Mouse (Mus musculus) midbrain, embryonic 12.5 days (tissue): ENCODE results near the gene Pla2g7. TPM values are rescaled to one million over a fixed set of nuclear protein-coding genes. Genes with fewer than 3 reads are reported as not detected.
"Not testable (repeated sequence)": the region's sequence is repeated elsewhere in the genome, so short reads cannot be mapped to it uniquely, and the experiment has no call there.

Experiments used
- ATAC-seq: fragments of 200-750 bp; cut with Nextera tagmentation; 2 replicates; pipeline ENCODE4 v1.8.0; 2017; ENCODE audit warnings: low read depth, moderate TSS enrichment, moderate library complexity; ENCODE audit not compliant: low FRiP score
- H3K27ac ChIP-seq: fragments of 300-500 bp; sonication (generic); replicated peaks from 2 replicates; pipeline ENCODE4 v1.5.1; 2016; ENCODE audit warnings: mild to moderate bottlenecking
- H3K27me3 ChIP-seq: fragments of 300-500 bp; sonication (generic); 2 replicates; pipeline ENCODE4 v1.6.1; 2016; ENCODE audit warnings: mild to moderate bottlenecking
- H3K36me3 ChIP-seq: fragments of 300-500 bp; sonication (generic); 2 replicates; pipeline ENCODE4 v1.6.1; 2016
- H3K4me1 ChIP-seq: fragments of 300-500 bp; sonication (generic); 2 replicates; pipeline ENCODE4 v1.6.1; 2016
- H3K4me2 ChIP-seq: fragments of 300-500 bp; sonication (generic); replicated peaks from 2 replicates; pipeline ENCODE4 v1.6.1; 2016; ENCODE audit warnings: mild to moderate bottlenecking, moderate library complexity
- H3K4me3 ChIP-seq: fragments of 300-500 bp; sonication (generic); 2 replicates; pipeline ENCODE4 v1.5.1; 2016; ENCODE audit warnings: mild to moderate bottlenecking
- H3K9ac ChIP-seq: fragments of 300-500 bp; sonication (generic); replicated peaks from 2 replicates; pipeline ENCODE4 v1.6.1; 2016; ENCODE audit warnings: mild to moderate bottlenecking, moderate library complexity
- H3K9me3 ChIP-seq: fragments of 300-500 bp; sonication (generic); 2 replicates; pipeline ENCODE4 v1.6.1; 2016; ENCODE audit warnings: mild to moderate bottlenecking
- WGBS: fragments of 180-500 bp; shearing (Covaris S2); methylation state at CpG from one replicate; pipeline ENCODE4 v1.1.7; 2016; 5-methylcytosine and 5-hydroxymethylcytosine counted together
- polyA plus RNA-seq: library from polyadenylated mRNA; unstranded; fragments of >200 nt; fragmentation: Nextera tagmentation; extraction: Ambion mirVana; gene quantifications from 2 replicates; pipeline ENCODE4 v1.2.1, GENCODE M21; 2016

The Pla2g7 gene
- 4.9 and 7.3 TPM in 2 replicates for polyA plus RNA-seq

- no peaks in the 10 kb centered on the region for H3K36me3 ChIP-seq
- ATAC-seq, result peak; percentile 84
- H3K4me3 ChIP-seq, result peak within 1 kb of the TSS; percentile 45
- 0 out of 2 replicates have a peak, but pooled peaks cover 6% of the 10 kb centered on the region for H3K4me1 ChIP-seq
- no peaks in the 10 kb centered on the region for H3K9me3 ChIP-seq
- peak within 1 kb of the TSS; percentile 82 for H3K4me2 ChIP-seq
- H3K27ac ChIP-seq, result no peak within 1 kb of the TSS
- H3K27me3 ChIP-seq, result peaks cover 4% of the 10 kb centered on the region; the same call in 1 of the 2 replicates
- H3K9ac ChIP-seq, result peak within 1 kb of the TSS; percentile 62
- WGBS, result under 1% methylated on average over 34 of the region's 34 CpGs
These were observed at the start of gene Pla2g7 for GRCm38 (mm10) chr17:43567992-43568888. Pla2g7 (plus strand) TSS chr17:43568098.

- no peaks in the 10 kb centered on the region for H3K4me1 ChIP-seq
- ATAC-seq, result peak; percentile 74
- no peak overlapping the region for H3K9ac ChIP-seq
- no peak overlapping the region for H3K27ac ChIP-seq
- H3K27me3 ChIP-seq, result no peaks in the 10 kb centered on the region
- no peaks in the 10 kb centered on the region for H3K36me3 ChIP-seq
- no peak overlapping the region for H3K4me2 ChIP-seq
- no peak overlapping the region for H3K4me3 ChIP-seq
- WGBS, result 31% methylated on average over 18 of the region's 18 CpGs
- peaks cover 6% of the 10 kb centered on the region; the same call in 1 of the 2 replicates for H3K9me3 ChIP-seq
These were observed 49.1 kb upstream of the Pla2g7 start for GRCm38 (mm10) chr17:43518644-43519409.

GRCm38 (mm10) chr17:43520166-43520565 lies 47.7 kb upstream of the Pla2g7 start:
- Histone ChIP-seq H3K27me3 (no peaks in the 10 kb centered on the region), H3K36me3 (no peaks in the 10 kb centered on the region), H3K9me3 (peaks cover under 1% of the 10 kb centered on the region; the same call in 1 of the 2 replicates), H3K27ac (no peak overlapping the region), H3K4me2 (no peak overlapping the region), H3K4me3 (no peak overlapping the region), H3K9ac (no peak overlapping the region), H3K4me1 (no peaks in the 10 kb centered on the region)
- no peak for ATAC-seq
- WGBS, result 83% methylated on average over 3 of the region's 3 CpGs

- Histone ChIP-seq H3K27ac (no peak overlapping the region), H3K27me3 (no peaks in the 10 kb centered on the region), H3K9me3 (no peaks in the 10 kb centered on the region), H3K4me1 (peaks cover 9% of the 10 kb centered on the region), H3K36me3 (no peaks in the 10 kb centered on the region), H3K9ac (no peak overlapping the region), H3K4me2 (no peak overlapping the region), H3K4me3 (no peak overlapping the region)
- no peak for ATAC-seq
- 88% methylated on average over 2 of the region's 2 CpGs for WGBS
These were observed 37.4 kb upstream of the Pla2g7 start for GRCm38 (mm10) chr17:43530507-43530906.

GRCm38 (mm10) chr17:43531192-43531591 lies 36.7 kb upstream of the Pla2g7 start:
- no peak for ATAC-seq
- Histone ChIP-seq H3K4me3 (no peak overlapping the region), H3K36me3 (no peaks in the 10 kb centered on the region), H3K4me1 (peaks cover 9% of the 10 kb centered on the region), H3K4me2 (no peak overlapping the region), H3K27ac (no peak overlapping the region), H3K27me3 (no peaks in the 10 kb centered on the region; the same call in 1 of the 2 replicates), H3K9ac (no peak overlapping the region), H3K9me3 (no peaks in the 10 kb centered on the region)
- 94% methylated on average over 4 of the region's 4 CpGs for WGBS

- Histone ChIP-seq H3K36me3 (no peaks in the 10 kb centered on the region), H3K9ac (no peak overlapping the region), H3K4me2 (peak overlapping the region; percentile 47), H3K4me3 (peak overlapping the region; percentile 23), H3K4me1 (peaks cover 9% of the 10 kb centered on the region), H3K27me3 (no peaks in the 10 kb centered on the region; the same call in 1 of the 2 replicates), H3K27ac (no peak overlapping the region), H3K9me3 (no peaks in the 10 kb centered on the region)
- ATAC-seq, result peak; percentile 88
- 8% methylated on average over 23 of the region's 23 CpGs for WGBS
These were observed 33.3 kb upstream of the Pla2g7 start for GRCm38 (mm10) chr17:43534362-43535222.

- H3K27ac ChIP-seq, H3K4me3 ChIP-seq, H3K4me1 ChIP-seq, H3K9me3 ChIP-seq, H3K27me3 ChIP-seq, H3K36me3 ChIP-seq, H3K9ac ChIP-seq, H3K4me2 ChIP-seq, ATAC-seq: not testable (repeated sequence)
- 91% methylated on average over 6 of the region's 6 CpGs for WGBS
These were observed 31.1 kb upstream of the Pla2g7 start for GRCm38 (mm10) chr17:43536841-43537240.

- Histone ChIP-seq H3K36me3 (no peaks in the 10 kb centered on the region), H3K27ac (no peak overlapping the region), H3K4me1 (peaks cover 9% of the 10 kb centered on the region), H3K27me3 (no peaks in the 10 kb centered on the region; the same call in 1 of the 2 replicates), H3K9ac (no peak overlapping the region), H3K9me3 (no peaks in the 10 kb centered on the region), H3K4me3 (no peak overlapping the region), H3K4me2 (no peak overlapping the region)
- WGBS, result 88% methylated on average over 3 of the region's 3 CpGs
- ATAC-seq, result no peak
These were observed 29.1 kb upstream of the Pla2g7 start for GRCm38 (mm10) chr17:43538767-43539166.

- no peak within 1 kb of the TSS for H3K27ac ChIP-seq
- 86% methylated on average over 1 of the region's 1 CpGs for WGBS
- no peak for ATAC-seq
These were observed 24.4 kb upstream of the Pla2g7 start, which contains the start of gene Ankrd66 for GRCm38 (mm10) chr17:43543539-43543938. Ankrd66 (minus strand) TSS chr17:43543639.

GRCm38 (mm10) chr17:43544040-43544439 lies 23.9 kb upstream of the Pla2g7 start:
- no peaks in the 10 kb centered on the region for H3K4me1 ChIP-seq
- no peaks in the 10 kb centered on the region; the same call in 1 of the 2 replicates for H3K27me3 ChIP-seq
- H3K4me3 ChIP-seq, result no peak overlapping the region
- H3K9me3 ChIP-seq, result no peaks in the 10 kb centered on the region
- ATAC-seq, result no peak
- no peak overlapping the region for H3K9ac ChIP-seq
- no peaks in the 10 kb centered on the region for H3K36me3 ChIP-seq
- H3K4me2 ChIP-seq, result no peak overlapping the region
- no peak overlapping the region for H3K27ac ChIP-seq
- WGBS, result 83% methylated on average over 4 of the region's 4 CpGs

More at GRCm38 (mm10) chr17:43543539-43543938, 24.4 kb upstream of the Pla2g7 start, which contains the start of gene Ankrd66:
- H3K4me2 ChIP-seq, result no peak within 1 kb of the TSS
- no peak within 1 kb of the TSS for H3K4me3 ChIP-seq
- no peak within 1 kb of the TSS for H3K9ac ChIP-seq
- H3K4me1 ChIP-seq, result no peaks in the 10 kb centered on the region
- H3K36me3 ChIP-seq, result no peaks in the 10 kb centered on the region
- H3K27me3 ChIP-seq, result no peaks in the 10 kb centered on the region; the same call in 1 of the 2 replicates
- H3K9me3 ChIP-seq, result no peaks in the 10 kb centered on the region

- H3K36me3 ChIP-seq, result no peaks in the 10 kb centered on the region
- ATAC-seq, result no peak
- no peak overlapping the region for H3K27ac ChIP-seq
- H3K4me2 ChIP-seq, result no peak overlapping the region
- H3K4me3 ChIP-seq, result no peak overlapping the region
- H3K9me3 ChIP-seq, result no peaks in the 10 kb centered on the region
- no peak overlapping the region for H3K9ac ChIP-seq
- WGBS, result 21% methylated on average over 3 of the region's 3 CpGs
- H3K4me1 ChIP-seq, result 0 out of 2 replicates have a peak, but pooled peaks cover 4% of the 10 kb centered on the region
- H3K27me3 ChIP-seq, result no peaks in the 10 kb centered on the region
These were observed 16.7 kb upstream of the Pla2g7 start for GRCm38 (mm10) chr17:43551122-43551630.
